Mouse (Mus musculus): ENCODE data around the gene Ttyh2.

The Ttyh2 gene

DNA sequence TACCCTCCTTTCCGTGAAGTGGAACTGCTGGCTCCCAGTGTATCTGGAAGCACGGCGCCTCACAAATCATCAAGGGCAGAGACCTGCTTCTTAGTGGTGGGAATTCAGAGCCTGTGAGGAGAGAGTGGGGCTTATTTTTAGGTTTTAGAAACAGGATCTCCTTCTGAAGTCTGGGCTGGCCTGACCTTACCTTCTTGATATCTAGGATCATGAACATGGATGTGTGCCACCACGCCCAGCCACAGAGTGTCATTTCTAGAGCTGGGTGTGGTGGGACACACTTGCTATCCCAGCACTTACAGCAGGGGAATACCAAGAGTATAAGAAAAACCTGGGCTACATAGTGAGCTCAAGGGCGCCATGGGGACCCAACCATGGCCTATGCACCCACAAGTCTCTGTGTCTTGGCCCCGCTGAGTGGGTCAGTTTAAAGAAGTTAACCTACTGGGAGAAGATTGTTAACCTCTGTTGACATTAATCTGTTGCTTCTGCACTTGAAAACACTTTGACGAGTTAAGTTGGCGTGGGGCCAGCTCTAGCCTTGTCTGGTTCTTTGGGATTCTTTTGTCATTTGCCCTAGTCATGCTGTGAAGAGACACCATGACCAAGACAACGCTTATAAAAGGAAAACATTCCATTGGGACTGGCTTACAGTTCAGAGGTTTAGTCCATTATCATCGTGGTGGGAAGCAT, 7.9 kb downstream of the Ttyh2 start:
- no peak for DNase-seq

DNA sequence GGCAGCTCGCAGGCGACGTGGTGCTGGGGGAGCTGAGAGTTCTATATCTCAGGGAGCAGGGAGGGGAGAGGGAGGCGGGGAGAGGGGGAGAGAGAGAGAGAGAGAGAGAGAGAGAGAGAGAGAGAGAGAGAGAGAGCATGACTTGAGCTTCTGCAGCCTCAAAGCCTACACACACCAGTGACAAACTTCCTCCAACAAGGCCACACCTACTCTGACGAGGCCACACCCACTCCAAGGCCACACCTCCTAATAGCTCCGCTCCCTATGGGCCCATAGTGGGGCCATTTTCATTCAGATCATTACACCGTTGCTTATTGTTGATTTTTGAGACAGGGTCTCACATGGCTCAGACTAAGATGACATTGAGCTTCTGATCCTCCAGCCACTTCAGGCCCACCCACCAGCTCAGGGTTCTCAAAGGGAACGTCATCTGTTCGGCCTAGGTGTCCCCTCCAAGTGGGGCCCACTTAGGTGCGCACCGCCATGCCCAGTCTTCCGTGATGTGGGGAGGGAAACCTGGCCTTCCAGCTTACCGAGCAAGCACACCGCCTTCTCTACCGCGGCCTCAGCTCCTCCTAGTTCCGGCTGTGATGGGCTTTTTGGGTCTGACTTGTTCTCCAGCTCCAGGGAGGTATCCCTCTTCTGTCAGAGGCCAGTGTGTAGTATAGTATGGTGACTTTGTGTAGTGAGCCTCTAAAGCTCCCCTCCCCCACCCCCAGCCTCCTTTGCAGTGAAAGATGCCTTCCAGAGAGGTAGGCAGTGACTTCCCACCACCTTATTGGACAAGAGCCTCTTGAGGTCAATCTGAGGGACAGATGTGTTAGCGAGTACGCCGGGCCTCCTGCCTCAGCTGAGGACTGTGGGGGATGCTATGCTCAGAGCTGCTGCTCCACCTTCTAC, 8.7 kb downstream of the Ttyh2 start:
- peak; percentile 42 for DNase-seq

GRCm38 (mm10) chr11:114684627-114685373, 9.6 kb downstream of the Ttyh2 start:
- DNase-seq = peak; percentile 51

DNA sequence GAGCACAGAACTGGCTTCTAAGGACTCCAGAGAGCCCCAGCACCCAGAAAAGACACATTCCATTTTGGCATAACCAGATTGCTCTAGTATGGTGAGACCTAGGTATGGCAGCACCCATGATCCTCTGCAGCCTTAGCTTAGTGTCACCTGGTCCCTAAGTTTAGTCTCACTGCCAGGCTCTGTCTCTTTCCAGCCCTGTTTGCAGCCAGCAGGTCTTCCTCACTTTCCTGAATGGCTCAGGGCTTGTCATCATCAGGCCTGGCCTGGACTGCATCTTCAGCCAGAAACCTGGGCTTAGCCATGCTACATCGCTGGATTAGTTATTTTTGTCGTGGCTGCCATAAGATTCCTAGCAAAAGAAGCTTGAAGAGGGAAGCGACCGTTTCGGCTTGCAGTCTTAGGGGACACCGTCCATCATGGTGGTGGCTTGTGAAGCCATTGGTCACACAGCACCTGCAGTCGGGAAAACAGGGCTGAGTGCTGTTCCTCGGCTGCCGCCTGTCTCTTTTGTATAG, 10.4 kb downstream of the Ttyh2 start:
- no peak for DNase-seq

- DNase-seq = no peak
Measured at GRCm38 (mm10) chr11:114686221-114686959, 11.2 kb downstream of the Ttyh2 start.

GRCm38 (mm10) chr11:114687574-114688188, 12.4 kb downstream of the Ttyh2 start:
- DNase-seq = peak; percentile 62

DNA sequence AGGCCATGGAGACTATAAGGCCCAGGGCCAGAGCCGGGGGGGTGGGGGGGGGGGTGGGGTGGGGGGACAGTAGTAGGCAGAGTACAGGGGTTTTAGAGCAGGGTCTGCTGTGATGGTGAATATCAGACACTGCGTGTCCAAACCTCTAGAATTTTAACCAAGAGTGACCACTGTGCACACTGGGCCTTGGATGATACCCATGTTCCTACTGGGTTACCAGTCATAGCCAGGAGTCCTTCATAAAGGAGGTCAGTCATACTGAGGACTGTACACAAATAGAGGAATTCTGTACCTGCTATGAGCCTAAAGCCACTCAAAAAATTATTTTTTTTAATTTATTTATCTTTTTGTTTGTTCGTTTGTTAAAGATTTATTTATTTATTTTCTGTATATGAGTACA, 13.5 kb downstream of the Ttyh2 start:
- DNase-seq = no peak

DNA sequence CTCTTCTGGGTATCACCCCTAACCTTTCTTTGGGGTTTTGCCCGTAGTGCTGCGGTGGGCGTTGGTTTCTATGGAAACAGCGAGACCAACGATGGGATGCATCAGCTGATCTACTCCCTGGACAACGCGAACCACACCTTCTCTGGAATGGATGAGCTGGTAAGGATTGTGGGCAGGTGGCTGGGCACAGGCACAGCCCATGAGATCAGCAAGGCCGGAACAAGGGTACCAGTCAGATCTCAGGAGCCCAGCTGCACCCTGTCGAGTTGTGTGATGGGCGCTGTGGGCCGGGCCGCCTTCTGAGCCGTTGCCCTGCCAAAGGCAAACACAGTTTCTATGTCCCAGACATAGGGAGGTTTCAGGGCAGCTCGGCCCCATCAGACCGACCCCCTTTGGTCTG, 15.0 kb downstream of the Ttyh2 start:
- DNase-seq = no peak

- DNase-seq = no peak
Measured at GRCm38 (mm10) chr11:114691454-114692182, 16.4 kb downstream of the Ttyh2 start.

DNA sequence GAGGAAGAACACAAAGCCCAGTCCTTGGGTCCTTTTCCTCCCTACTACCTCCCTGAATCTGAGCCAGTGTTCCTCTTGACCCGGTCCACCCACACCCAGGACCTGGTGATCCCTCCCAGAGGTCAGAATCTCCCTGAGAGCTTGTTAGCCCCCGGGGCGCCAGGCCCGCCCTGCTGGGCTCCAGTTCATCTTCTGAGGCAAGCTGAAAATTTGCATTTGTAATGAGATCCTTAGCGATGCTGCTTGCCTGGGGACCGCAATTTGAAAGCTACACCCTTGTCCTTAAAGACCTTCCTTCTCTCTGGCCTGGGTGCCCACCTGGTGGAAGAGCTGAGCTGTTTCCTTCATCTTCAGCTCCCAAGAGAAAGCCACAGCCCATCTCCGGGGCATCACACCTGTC, 17.4 kb downstream of the Ttyh2 start:
- no peak for DNase-seq

- no peak for DNase-seq
Measured at GRCm38 (mm10) chr11:114693456-114693855, 18.2 kb downstream of the Ttyh2 start.

DNA sequence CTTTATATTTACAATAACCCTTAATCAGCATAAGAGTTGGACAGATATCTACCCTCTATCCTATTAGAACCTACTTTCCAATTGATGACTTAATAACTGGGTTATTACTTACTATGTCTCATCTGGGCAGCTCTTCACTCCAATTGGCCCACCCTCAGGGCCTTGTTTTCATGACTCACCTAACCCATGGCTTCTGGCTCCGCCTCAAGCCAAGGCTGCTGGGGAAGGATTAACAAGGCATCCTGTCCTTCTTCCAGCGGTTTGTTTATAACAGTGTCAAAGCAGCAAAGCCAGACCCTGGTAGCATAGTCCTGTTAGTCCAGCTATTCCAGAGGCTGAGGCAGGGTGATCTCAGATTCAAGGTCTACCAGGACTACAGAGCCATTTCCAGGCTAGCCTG, 19.2 kb downstream of the Ttyh2 start:
- DNase-seq = no peak

GRCm38 (mm10) chr11:114698496-114698895, 23.3 kb downstream of the Ttyh2 start:
- no peak for DNase-seq

DNA sequence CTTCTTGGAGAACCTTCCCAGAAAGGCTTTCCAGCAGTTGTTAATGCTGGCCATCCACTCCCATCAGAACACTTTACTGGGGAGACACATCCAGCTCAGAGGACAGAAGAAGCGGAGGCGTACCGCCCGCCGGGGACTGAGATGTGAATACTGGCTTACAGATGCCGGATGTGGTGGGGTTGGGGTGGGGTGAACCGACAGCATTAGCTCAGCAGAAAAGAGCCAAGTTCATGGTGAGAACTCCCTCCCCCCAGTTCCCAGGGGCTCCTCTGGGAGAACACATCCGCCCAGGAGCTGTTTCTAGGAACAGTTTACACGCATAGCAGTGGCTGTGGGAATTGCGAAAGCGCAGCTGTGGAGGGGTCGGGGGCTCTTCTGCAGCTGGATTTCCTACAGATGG, 24.3 kb downstream of the Ttyh2 start:
- DNase-seq = no peak

GRCm38 (mm10) chr11:114702311-114702995, 27.2 kb downstream of the Ttyh2 start:
- no peak for DNase-seq

DNA sequence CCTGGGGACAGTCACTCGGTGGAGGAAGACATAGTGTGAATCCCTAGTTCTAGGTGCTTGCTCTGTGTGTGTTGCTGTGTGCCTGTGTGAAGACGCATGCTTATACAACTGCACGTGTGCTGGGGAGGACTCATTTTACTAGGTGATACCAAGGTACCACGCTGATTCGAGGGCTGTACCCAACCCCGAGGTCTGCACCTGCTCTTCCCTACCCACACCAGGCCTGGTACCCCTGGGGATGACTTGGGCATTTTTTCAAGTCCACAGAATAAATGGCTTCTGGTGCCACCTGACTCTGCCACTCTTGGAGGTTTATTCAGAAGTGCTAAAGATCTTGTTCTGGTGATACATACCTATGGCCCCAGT, 27.7 kb downstream of the Ttyh2 start:
- DNase-seq = no peak

DNA sequence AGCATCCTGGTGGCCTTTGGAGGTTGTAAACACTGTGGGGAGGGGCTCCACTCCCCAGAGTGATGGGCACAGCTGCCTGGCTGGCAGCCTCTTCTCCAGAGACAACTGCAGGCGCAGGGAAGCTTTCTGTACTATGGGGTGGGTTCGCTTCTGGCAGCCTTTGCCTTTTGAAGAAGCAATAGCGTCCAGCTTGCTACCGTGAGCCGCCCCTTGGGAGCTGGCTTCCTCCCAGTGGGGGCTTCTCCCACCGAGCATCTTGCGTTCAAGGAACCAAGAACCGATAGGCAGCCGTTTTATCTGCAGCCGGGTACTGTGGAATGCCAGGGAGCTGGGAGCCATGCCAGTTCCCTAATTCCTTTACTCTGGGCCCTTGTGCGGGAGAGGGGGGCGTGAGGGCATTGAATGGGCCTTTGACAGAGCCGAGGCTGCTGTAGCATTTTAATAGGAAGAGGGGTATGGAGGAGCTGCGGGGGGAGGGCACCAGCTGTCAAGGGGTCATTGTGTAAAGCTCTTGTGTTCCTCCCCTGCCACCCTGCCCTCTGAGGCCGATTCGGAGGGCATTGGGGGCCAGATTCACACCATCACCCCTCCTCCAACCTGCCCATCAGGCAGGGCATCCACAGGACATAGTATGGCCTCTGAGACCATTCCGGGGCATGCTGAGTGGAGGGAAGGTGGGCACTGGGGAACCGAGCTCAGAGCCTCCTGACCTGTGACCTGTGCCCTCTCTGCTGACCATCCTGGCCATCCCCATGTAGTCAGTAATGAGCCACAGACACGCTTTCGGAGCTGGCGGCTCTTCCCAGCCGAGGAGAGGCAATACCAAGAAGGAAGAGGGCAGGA, 29.1 kb downstream of the Ttyh2 start:
- DNase-seq = no peak

- no peak for DNase-seq
Measured at GRCm38 (mm10) chr11:114706358-114706757, 31.1 kb downstream of the Ttyh2 start.

GRCm38 (mm10) chr11:114711393-114711792, 36.2 kb downstream of the Ttyh2 start:
- DNase-seq = no peak

GRCm38 (mm10) chr11:114711861-114712260, 36.6 kb downstream of the Ttyh2 start:
- DNase-seq = no peak
